Mouse (Mus musculus) E14TG2a.4 (cell line): Measurements from ENCODE around the gene Dus2.

Source experiments
- CTCF ChIP-seq: conservative IDR thresholded peaks from 2 replicates; pipeline ENCODE4 v1.5.1; 2014; ENCODE audit warnings: low read length
- NANOG ChIP-seq: IDR thresholded peaks from 2 replicates; pipeline ENCODE4 v1.6.1; 2014; ENCODE audit warnings: borderline replicate concordance, low read length, mixed read lengths
- POU5F1 ChIP-seq: IDR thresholded peaks from 2 replicates; pipeline ENCODE4 v1.6.1; 2014; ENCODE audit warnings: low read length, borderline replicate concordance

DNA sequence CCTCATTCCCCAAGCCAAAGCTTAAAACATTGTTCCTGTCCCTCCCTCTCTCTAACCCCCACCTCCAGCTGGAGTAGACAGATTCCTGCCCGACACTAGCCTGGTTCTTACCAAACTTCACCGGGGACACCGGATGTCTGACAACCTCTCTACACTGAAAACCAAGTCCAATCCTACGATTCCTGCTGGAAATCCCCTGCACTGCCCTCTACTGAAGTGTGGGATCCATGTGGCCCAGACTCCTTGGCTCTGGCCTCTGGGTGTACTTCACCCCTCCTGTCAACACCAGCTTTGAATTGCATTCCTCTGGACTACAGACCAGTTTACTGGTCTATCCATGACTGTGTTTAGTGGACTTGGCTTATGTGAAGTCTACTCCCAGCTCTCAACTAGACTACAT, 34.6 kb upstream of the Dus2 start:
- TF ChIP-seq CTCF (no peak), NANOG (no peak), POU5F1 (no peak)
